Comparison of ENCODE assay signal across 8 mouse cellular contexts in genomic region chr16:92644718-92645422, GRCm38 (mm10).
A peak's percentile ranks its signal among the peaks of the same experiment; 100 is the strongest.
DNase-seq lines count a peak whose midpoint lies in the region; ATAC-seq and TF ChIP-seq lines count a peak whose summit lies in the region.

No protein-coding gene starts in this region.

- H3K9ac ChIP-seq in kidney, embryonic 15.5 days: no peak overlapping the region
- no peak overlapping the region for H3K9ac ChIP-seq in embryonic facial prominence, embryonic 11.5 days (replicated peaks; ENCODE audit: low read length)
- H3K9ac ChIP-seq in lung, embryonic 14.5 days: no peak overlapping the region
- H3K9ac ChIP-seq in stomach, embryonic 16.5 days (ENCODE audit: low read length): peak overlapping the region; percentile 28; the same call in 1 of the 2 replicates

- no peak for ATAC-seq in kidney, embryonic 15.5 days (replicated peaks; ENCODE audit: low FRiP score)
- ATAC-seq in embryonic facial prominence, embryonic 11.5 days (replicated peaks; ENCODE audit: insufficient number of reproducible peaks, low FRiP score, low TSS enrichment, low read depth): no peak
- peak; percentile 27; the same call in 1 of the 2 replicates for ATAC-seq in lung, embryonic 14.5 days (ENCODE audit: insufficient read depth)
- peak; percentile 39; the same call in 1 of the 2 replicates for ATAC-seq in stomach, embryonic 16.5 days (ENCODE audit: insufficient read depth, low FRiP score)

- 0 out of 2 replicates have a peak, but pooled peaks cover 7% of the 10 kb centered on the region for H3K27me3 ChIP-seq in kidney, embryonic 15.5 days
- no peaks in the 10 kb centered on the region for H3K27me3 ChIP-seq in embryonic facial prominence, embryonic 11.5 days (ENCODE audit: control insufficient read depth, insufficient read depth, low read length)
- H3K27me3 ChIP-seq in lung, embryonic 14.5 days (ENCODE audit: insufficient read depth, low read length): no peaks in the 10 kb centered on the region
- no peaks in the 10 kb centered on the region for H3K27me3 ChIP-seq in stomach, embryonic 16.5 days (ENCODE audit: control insufficient read depth, insufficient read depth, low read length)

- intact Hi-C loops in left cerebral cortex, postnatal 10 days (cut with DNase I): no loop called here
- intact Hi-C loops in gastrocnemius, postnatal 36 days (cut with DNase I): loop anchor here (5.0 kb wide), 1 partner anchor 47 kb away; no protein-coding TSS in a partner anchor

- no peaks in the 10 kb centered on the region for H3K9me3 ChIP-seq in kidney, embryonic 15.5 days (replicated peaks)
- H3K9me3 ChIP-seq in embryonic facial prominence, embryonic 11.5 days (replicated peaks; ENCODE audit: control insufficient read depth, low read length): no peaks in the 10 kb centered on the region
- H3K9me3 ChIP-seq in lung, embryonic 14.5 days (ENCODE audit: low read depth, low read length): no peaks in the 10 kb centered on the region
- H3K9me3 ChIP-seq in stomach, embryonic 16.5 days (replicated peaks; ENCODE audit: control insufficient read depth, low read length): no peaks in the 10 kb centered on the region

- DNase-seq in kidney, adult 8-10 months: no peak
- peak; percentile 26 for DNase-seq in embryonic facial prominence, embryonic 11.5 days (ENCODE audit: low spot score)
- peak; percentile 32 for DNase-seq in lung, embryonic 14.5 days
- no peak for DNase-seq in left cerebral cortex, postnatal 10 days (ENCODE audit: extremely low spot score in 1 of 2, low spot score in 2 of 2)
- DNase-seq in gastrocnemius, postnatal 36 days: no peak
- DNase-seq in c-Kit-positive CD71-positive TER-119-positive erythroid progenitor cells, embryonic 14.5 days (ENCODE audit: low spot score): no peak

- no peaks in the 10 kb centered on the region for H3K36me3 ChIP-seq in kidney, embryonic 15.5 days
- H3K36me3 ChIP-seq in embryonic facial prominence, embryonic 11.5 days (replicated peaks; ENCODE audit: control insufficient read depth, insufficient read depth, low read depth, low read length): no peaks in the 10 kb centered on the region
- H3K36me3 ChIP-seq in lung, embryonic 14.5 days (ENCODE audit: insufficient read depth): no peaks in the 10 kb centered on the region
- no peaks in the 10 kb centered on the region for H3K36me3 ChIP-seq in stomach, embryonic 16.5 days (ENCODE audit: control insufficient read depth, insufficient read depth, low read length)

- no peak for TF ChIP-seq CTCF in lung, embryonic 14.5 days (IDR thresholded peaks at IDR 0.05; ENCODE audit: low read depth)

- peak overlapping the region; percentile 46; the same call in 1 of the 2 replicates for H3K27ac ChIP-seq in kidney, embryonic 15.5 days
- peak overlapping the region; percentile 43; the same call in 1 of the 2 replicates for H3K27ac ChIP-seq in embryonic facial prominence, embryonic 11.5 days (replicated peaks; ENCODE audit: low read depth, low read length)
- H3K27ac ChIP-seq in lung, embryonic 14.5 days (ENCODE audit: low read depth): peak overlapping the region; percentile 68
- H3K27ac ChIP-seq in stomach, embryonic 16.5 days (ENCODE audit: low read length): peak overlapping the region; percentile 87

- H3K4me1 ChIP-seq in kidney, embryonic 15.5 days: peaks cover 29% of the 10 kb centered on the region
- peaks cover 10% of the 10 kb centered on the region for H3K4me1 ChIP-seq in embryonic facial prominence, embryonic 11.5 days (ENCODE audit: control insufficient read depth, insufficient read depth, low read length)
- peaks cover 21% of the 10 kb centered on the region for H3K4me1 ChIP-seq in lung, embryonic 14.5 days (ENCODE audit: insufficient read depth)
- H3K4me1 ChIP-seq in stomach, embryonic 16.5 days (ENCODE audit: control insufficient read depth, insufficient read depth, low read length): peaks cover 23% of the 10 kb centered on the region

- H3K4me2 ChIP-seq in kidney, embryonic 15.5 days: no peak overlapping the region
- H3K4me2 ChIP-seq in embryonic facial prominence, embryonic 11.5 days (ENCODE audit: low read depth, low read length): no peak overlapping the region
- no peak overlapping the region for H3K4me2 ChIP-seq in lung, embryonic 14.5 days
- no peak overlapping the region for H3K4me2 ChIP-seq in stomach, embryonic 16.5 days (ENCODE audit: low read depth, low read length)

- 49% methylated on average over 15 of the region's 15 CpGs for WGBS in kidney, embryonic 15.5 days
- WGBS in embryonic facial prominence, embryonic 11.5 days: 53% methylated on average over 15 of the region's 15 CpGs
- 35% methylated on average over 15 of the region's 15 CpGs for WGBS in lung, embryonic 14.5 days
- WGBS in stomach, embryonic 16.5 days: 42% methylated on average over 15 of the region's 15 CpGs

- H3K4me3 ChIP-seq in kidney, embryonic 15.5 days (replicated peaks): no peak overlapping the region
- no peak overlapping the region for H3K4me3 ChIP-seq in embryonic facial prominence, embryonic 11.5 days (ENCODE audit: low read depth, low read length)
- no peak overlapping the region for H3K4me3 ChIP-seq in lung, embryonic 14.5 days (ENCODE audit: low read depth, low read length)
- H3K4me3 ChIP-seq in stomach, embryonic 16.5 days (replicated peaks; ENCODE audit: low read length): no peak overlapping the region

Comparison
In these comparisons a context has a peak if more than half of its experiments do, and no peak if none do; other contexts are left out.
1. ATAC-seq: peak in lung, embryonic 14.5 days (single experiment) and stomach, embryonic 16.5 days (single experiment); none in kidney, embryonic 15.5 days (single experiment) and embryonic facial prominence, embryonic 11.5 days (single experiment).
2. DNase-seq: peak in embryonic facial prominence, embryonic 11.5 days (single experiment) and lung, embryonic 14.5 days (single experiment); none in kidney, adult 8-10 months (0 of 2), left cerebral cortex, postnatal 10 days (0 of 2), gastrocnemius, postnatal 36 days (0 of 2) and c-Kit-positive CD71-positive TER-119-positive erythroid progenitor cells, embryonic 14.5 days (single experiment).
3. Peak in every context shown above with its lines, with median percentiles within 50 percentile points of each other: H3K27ac ChIP-seq.